Mouse (Mus musculus) stomach, postnatal 0 days (tissue): Measurements from ENCODE around the gene Gtf2e1. TPM values are rescaled to one million over a fixed set of nuclear protein-coding genes. Genes with fewer than 3 reads are reported as not detected.

ENCODE experiments used
- ATAC-seq: fragments of 200-750 bp; cut with Nextera tagmentation; 2 replicates; pipeline ENCODE4 v1.8.0; 2017; ENCODE audit not compliant: low FRiP score, low TSS enrichment
- DNase-seq: peaks from one replicate; pipeline ENCODE4 v3.0.0-alpha.2; 2016; ENCODE audit warnings: low spot score
- H3K27ac ChIP-seq: fragments of 300-500 bp; sonication (generic); replicated peaks from 2 replicates; pipeline ENCODE4 v1.5.1; 2014; ENCODE audit warnings: mild to moderate bottlenecking, control low read depth
- H3K27me3 ChIP-seq: fragments of 300-500 bp; sonication (generic); 2 replicates; pipeline ENCODE4 v1.6.1; 2014; ENCODE audit warnings: low read length; ENCODE audit not compliant: control insufficient read depth, insufficient read depth
- H3K36me3 ChIP-seq: fragments of 300-500 bp; sonication (generic); 2 replicates; pipeline ENCODE4 v1.6.1; 2014; ENCODE audit warnings: low read length, mixed read lengths; ENCODE audit not compliant: control insufficient read depth, insufficient read depth
- H3K4me1 ChIP-seq: fragments of 300-500 bp; sonication (generic); replicated peaks from 2 replicates; pipeline ENCODE4 v1.6.1; 2014; ENCODE audit warnings: antibody characterized with exemption; ENCODE audit not compliant: control insufficient read depth, insufficient read depth
- H3K4me2 ChIP-seq: fragments of 300-500 bp; sonication (generic); replicated peaks from 2 replicates; pipeline ENCODE4 v1.6.1; 2014; ENCODE audit warnings: low read depth, mild to moderate bottlenecking, control low read depth, moderate library complexity
- H3K4me3 ChIP-seq: fragments of 300-500 bp; sonication (generic); 2 replicates; pipeline ENCODE4 v1.5.1; 2014; ENCODE audit warnings: low read depth, low read length, control low read depth
- H3K9ac ChIP-seq: fragments of 300-500 bp; sonication (generic); 2 replicates; pipeline ENCODE4 v1.6.1; 2014; ENCODE audit warnings: mild to moderate bottlenecking, low read length, control low read depth, mixed read lengths
- H3K9me3 ChIP-seq: fragments of 300-500 bp; sonication (generic); 2 replicates; pipeline ENCODE4 v1.6.1; 2016; ENCODE audit warnings: low read length; ENCODE audit not compliant: control insufficient read depth
- CTCF ChIP-seq: IDR thresholded peaks from 2 replicates; pipeline ENCODE4 v1.5.1; 2016; ENCODE audit warnings: antibody characterized with exemption, low read depth, mild to moderate bottlenecking, moderate library complexity
- EP300 ChIP-seq: optimal IDR thresholded peaks from 2 replicates; pipeline ENCODE3; 2016; ENCODE audit warnings: antibody characterized with exemption
- WGBS: fragments of 180-500 bp; shearing (Covaris S2); extraction: QIAGEN DNeasy Blood & Tissue Kit; methylation state at CpG from one replicate; pipeline ENCODE4 v1.1.7; 2014; 5-methylcytosine and 5-hydroxymethylcytosine counted together
- polyA plus RNA-seq: library from polyadenylated mRNA; unstranded; fragments of >200 nt; fragmentation: Nextera tagmentation; extraction: Ambion mirVana; gene quantifications from 2 replicates; pipeline ENCODE4 v1.2.1, GENCODE M21; 2015

Gtf2e1 gene
- polyA plus RNA-seq, 1 experiment from 2014 or later, result 9.2 TPM

GRCm38 (mm10) chr16:37516376-37516993, 23.1 kb downstream of the Gtf2e1 start:
- no peaks in the 10 kb centered on the region for H3K9me3 ChIP-seq
- H3K4me3 ChIP-seq, result no peak overlapping the region
- H3K36me3 ChIP-seq, result peaks cover 15% of the 10 kb centered on the region; the same call in 1 of the 2 replicates
- H3K4me1 ChIP-seq, result no peaks in the 10 kb centered on the region
- 87% methylated on average over 6 of the region's 6 CpGs for WGBS
- no peaks in the 10 kb centered on the region for H3K27me3 ChIP-seq
- H3K4me2 ChIP-seq, result no peak overlapping the region
- no peak overlapping the region for H3K9ac ChIP-seq
- no peak overlapping the region for H3K27ac ChIP-seq
- TF ChIP-seq CTCF, result no peak
- no peak for TF ChIP-seq EP300
- DNase-seq (no peak), ATAC-seq (no peak)

DNA sequence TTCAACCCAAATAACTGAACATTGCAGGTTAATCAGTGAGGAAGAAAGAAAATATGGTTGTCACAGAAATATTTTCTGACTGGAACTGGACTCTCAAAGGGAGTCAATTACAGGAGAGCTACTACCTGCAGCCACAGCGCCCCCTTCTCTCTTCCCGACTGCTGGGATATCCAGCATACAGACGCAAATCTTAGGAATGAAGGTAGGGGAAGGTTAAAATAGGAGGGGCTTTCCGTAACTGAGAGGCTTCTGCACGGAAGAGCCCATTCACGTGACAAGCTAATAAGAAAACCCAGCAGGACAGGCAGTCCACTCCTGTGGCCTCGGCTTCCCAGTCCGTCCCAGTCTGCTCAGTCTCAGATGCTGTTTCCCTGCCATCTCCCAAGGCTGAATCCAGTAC, 24.9 kb downstream of the Gtf2e1 start:
- no peak overlapping the region for H3K4me3 ChIP-seq
- DNase-seq (no peak), ATAC-seq (no peak)
- no peak overlapping the region for H3K4me2 ChIP-seq
- H3K36me3 ChIP-seq, result peaks cover 11% of the 10 kb centered on the region; the same call in 1 of the 2 replicates
- no peak overlapping the region for H3K27ac ChIP-seq
- 87% methylated on average over 8 of the region's 8 CpGs for WGBS
- TF ChIP-seq CTCF (no peak), EP300 (no peak)
- H3K9ac ChIP-seq, result no peak overlapping the region
- H3K9me3 ChIP-seq, result no peaks in the 10 kb centered on the region
- H3K27me3 ChIP-seq, result no peaks in the 10 kb centered on the region
- H3K4me1 ChIP-seq, result no peaks in the 10 kb centered on the region

GRCm38 (mm10) chr16:37511489-37511888, 28.1 kb downstream of the Gtf2e1 start:
- no peak overlapping the region for H3K9ac ChIP-seq
- no peaks in the 10 kb centered on the region for H3K27me3 ChIP-seq
- no peaks in the 10 kb centered on the region for H3K4me1 ChIP-seq
- DNase-seq, result no peak
- no peak overlapping the region for H3K4me3 ChIP-seq
- peaks cover 9% of the 10 kb centered on the region; the same call in 1 of the 2 replicates for H3K36me3 ChIP-seq
- ATAC-seq, result no peak
- WGBS, result 88% methylated on average over 15 of the region's 15 CpGs
- no peak overlapping the region for H3K27ac ChIP-seq
- H3K4me2 ChIP-seq, result no peak overlapping the region
- TF ChIP-seq CTCF, result no peak
- no peak for TF ChIP-seq EP300
- no peaks in the 10 kb centered on the region for H3K9me3 ChIP-seq

DNA sequence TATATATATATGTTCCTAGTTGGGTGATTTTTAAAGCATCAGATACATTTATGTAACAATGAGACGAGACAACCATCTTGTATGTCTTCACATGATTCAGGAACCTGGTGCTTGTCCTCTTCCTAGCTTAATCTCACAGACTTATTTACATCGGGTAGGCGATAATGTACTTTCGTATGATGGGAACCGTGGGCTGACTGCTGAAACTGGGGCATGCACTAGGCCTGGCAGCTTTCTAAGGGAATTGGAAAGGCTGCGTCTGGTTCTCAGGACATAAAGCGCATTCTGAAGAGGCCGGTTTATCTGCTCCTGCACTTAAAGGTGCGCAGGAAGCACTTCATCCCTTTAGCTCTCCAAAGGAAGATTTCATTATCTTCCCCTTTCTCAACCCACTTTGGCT, 32.8 kb downstream of the Gtf2e1 start:
- Histone ChIP-seq H3K27ac (no peak overlapping the region), H3K36me3 (peaks cover 4% of the 10 kb centered on the region; the same call in 1 of the 2 replicates), H3K4me2 (no peak overlapping the region), H3K4me1 (no peaks in the 10 kb centered on the region), H3K9ac (no peak overlapping the region), H3K4me3 (no peak overlapping the region), H3K27me3 (no peaks in the 10 kb centered on the region), H3K9me3 (no peaks in the 10 kb centered on the region)
- 79% methylated on average over 9 of the region's 9 CpGs for WGBS
- DNase-seq (no peak), ATAC-seq (no peak)
- TF ChIP-seq EP300 (no peak), CTCF (no peak)

DNA sequence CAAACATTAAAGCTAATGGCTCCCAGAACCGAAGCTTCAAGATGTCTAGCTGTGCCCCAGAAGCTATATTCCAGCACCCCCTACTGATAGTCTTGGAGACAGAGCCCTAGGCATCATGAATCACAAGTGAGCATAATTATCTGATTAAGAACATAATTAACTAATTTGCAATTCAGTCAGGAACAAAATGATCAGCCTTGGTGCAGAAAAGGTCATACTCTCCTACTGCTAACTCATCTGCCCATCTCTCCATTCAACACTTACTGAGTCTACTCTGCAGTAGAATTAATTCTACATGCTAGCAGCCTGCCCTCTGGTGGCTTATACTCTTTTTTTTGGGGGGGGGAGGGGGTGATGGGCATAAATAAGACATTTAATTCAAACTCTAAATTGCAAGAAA, 35.1 kb downstream of the Gtf2e1 start:
- no peak overlapping the region for H3K9ac ChIP-seq
- ATAC-seq (no peak), DNase-seq (no peak)
- H3K36me3 ChIP-seq, result no peaks in the 10 kb centered on the region
- no peak overlapping the region for H3K27ac ChIP-seq
- TF ChIP-seq CTCF (peak; percentile 40; the same call in 1 of the 2 replicates), EP300 (no peak)
- H3K9me3 ChIP-seq, result no peaks in the 10 kb centered on the region
- WGBS, result 51% methylated on average over 1 of the region's 1 CpGs
- H3K4me1 ChIP-seq, result no peaks in the 10 kb centered on the region
- H3K4me2 ChIP-seq, result no peak overlapping the region
- H3K27me3 ChIP-seq, result no peaks in the 10 kb centered on the region
- H3K4me3 ChIP-seq, result no peak overlapping the region

- ATAC-seq (no peak), DNase-seq (no peak)
- Histone ChIP-seq H3K9ac (no peak overlapping the region), H3K27me3 (no peaks in the 10 kb centered on the region), H3K9me3 (no peaks in the 10 kb centered on the region), H3K4me3 (no peak overlapping the region), H3K27ac (no peak overlapping the region), H3K36me3 (no peaks in the 10 kb centered on the region), H3K4me1 (no peaks in the 10 kb centered on the region), H3K4me2 (no peak overlapping the region)
- TF ChIP-seq CTCF (no peak), EP300 (no peak)
- 82% methylated on average over 9 of the region's 9 CpGs for WGBS
Measured at GRCm38 (mm10) chr16:37498581-37498980, 41.0 kb downstream of the Gtf2e1 start.
